Mouse (Mus musculus): Measurements from ENCODE around the gene Erbb2.

DNA sequence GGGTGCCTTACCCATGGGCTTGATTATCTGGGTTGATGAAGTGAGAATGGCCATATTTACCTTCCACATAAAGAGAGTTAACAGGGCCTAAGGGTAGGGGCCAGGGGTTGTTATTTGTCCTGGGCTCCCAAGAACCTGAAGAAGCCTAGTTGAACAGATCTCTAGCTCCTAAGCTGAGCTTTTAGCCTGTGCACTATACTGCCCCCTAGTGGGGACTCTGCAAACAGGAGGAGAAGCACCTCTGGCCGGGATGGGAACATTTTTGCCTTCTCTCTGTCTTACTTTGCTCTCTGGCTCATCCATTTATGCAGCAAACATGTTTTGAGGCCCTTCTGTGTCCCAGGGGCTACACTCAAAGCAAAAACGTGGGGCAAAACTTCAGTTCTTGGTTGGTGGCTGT is 39.9 kb upstream of the Erbb2 start:
- TF ChIP-seq EP300 (optimal IDR thresholded peaks at IDR 0.05) (no peak), CTCF (IDR thresholded peaks at IDR 0.05; ENCODE audit: low read depth) (peak; percentile 94)
